In genomic region chr5:105918289-105918688, GRCm38 (mm10) we compare ENCODE assay signal across 10 mouse cellular contexts. TPM values are rescaled to one million over a fixed set of nuclear protein-coding genes. Genes with fewer than 3 reads are reported as not detected.
DNase-seq lines count a peak whose midpoint lies in the region; ATAC-seq and TF ChIP-seq lines count a peak whose summit lies in the region.
"Had no signal": no experiment of that assay in that cellular context is flagged by ENCODE, and none has a peak within 500 bp of the region (broad histone marks: within the 10 kb centered on the region; RNA-seq: fewer than 3 reads in every experiment).

No protein-coding gene starts in this region.

- WGBS in bone marrow, adult 2 months: 85% methylated on average over 6 of the region's 6 CpGs
- WGBS in neural tube, embryonic 11.5 days: 87% methylated on average over 6 of the region's 6 CpGs

- no peak for TF ChIP-seq POLR2A in bone marrow, adult 2 months (IDR thresholded peaks at IDR 0.05; ENCODE audit: borderline replicate concordance, control insufficient read depth, low read depth, low read length)

- H3K27ac ChIP-seq in layer of hippocampus, adult 2 months: no peak overlapping the region
- no peak overlapping the region for H3K27ac ChIP-seq in bone marrow, adult 2 months (ENCODE audit: control insufficient read depth, insufficient read depth, low read depth, low read length, poor library complexity)
- no peak overlapping the region for H3K27ac ChIP-seq in neural tube, embryonic 11.5 days (ENCODE audit: low read depth, low read length)
- H3K27ac ChIP-seq: midbrain, embryonic 12.5 days; stomach, embryonic 15.5 days had no signal

- H3K27me3 ChIP-seq in neural tube, embryonic 11.5 days (ENCODE audit: control insufficient read depth, insufficient read depth, low read length): no peaks in the 10 kb centered on the region
- H3K27me3 ChIP-seq: midbrain, embryonic 12.5 days; stomach, embryonic 15.5 days had no signal

- no peaks in the 10 kb centered on the region for H3K9me3 ChIP-seq in neural tube, embryonic 11.5 days (ENCODE audit: control insufficient read depth, low read length)
- H3K9me3 ChIP-seq: midbrain, embryonic 12.5 days; stomach, embryonic 15.5 days had no signal

- no peak for ATAC-seq in neural tube, embryonic 11.5 days (ENCODE audit: insufficient read depth, low FRiP score, low TSS enrichment)

- peak; percentile 71 for TF ChIP-seq CTCF in layer of hippocampus, adult 2 months (conservative IDR thresholded peaks at IDR 0.05)
- peak; percentile 62 for TF ChIP-seq CTCF in bone marrow, adult 2 months (IDR thresholded peaks at IDR 0.05; ENCODE audit: control insufficient read depth, insufficient read depth, low read length)

- H3K36me3 ChIP-seq in neural tube, embryonic 11.5 days (ENCODE audit: control insufficient read depth, insufficient read depth, low read length): peaks cover 10% of the 10 kb centered on the region

- H3K9ac ChIP-seq in neural tube, embryonic 11.5 days (ENCODE audit: low read length): no peak overlapping the region
- H3K9ac ChIP-seq: midbrain, embryonic 12.5 days; stomach, embryonic 15.5 days had no signal

- no peak overlapping the region for H3K4me3 ChIP-seq in layer of hippocampus, adult 2 months
- H3K4me3 ChIP-seq in bone marrow, adult 2 months (replicated peaks; ENCODE audit: control insufficient read depth, low read depth, low read length): no peak overlapping the region
- no peak overlapping the region for H3K4me3 ChIP-seq in neural tube, embryonic 11.5 days (ENCODE audit: low read depth, low read length)
- H3K4me3 ChIP-seq: midbrain, embryonic 12.5 days; stomach, embryonic 15.5 days had no signal

- no peaks in the 10 kb centered on the region for H3K4me1 ChIP-seq in bone marrow, adult 2 months (ENCODE audit: control insufficient read depth, insufficient read depth, low read length)
- 0 out of 2 replicates have a peak, but pooled peaks cover 3% of the 10 kb centered on the region for H3K4me1 ChIP-seq in neural tube, embryonic 11.5 days (ENCODE audit: control insufficient read depth, insufficient read depth, low read length)
- H3K4me1 ChIP-seq: stomach, embryonic 15.5 days had no signal

- no peak overlapping the region for H3K4me2 ChIP-seq in neural tube, embryonic 11.5 days (ENCODE audit: low read depth)
- H3K4me2 ChIP-seq: midbrain, embryonic 12.5 days; stomach, embryonic 15.5 days had no signal

- no peak for DNase-seq in layer of hippocampus, adult 2 months (ENCODE audit: low spot score in 2 of 2)
- DNase-seq in layer of hippocampus, postnatal 36 days: no peak
- DNase-seq in ES-CJ7 (ENCODE audit: low read depth, low spot score): peak; percentile 66
- DNase-seq in neural tube, embryonic 11.5 days (ENCODE audit: low spot score): peak; percentile 41
- DNase-seq in MN1 (ENCODE audit: low spot score): no peak
- DNase-seq in kidney, adult 11 months: no peak
- no peak for DNase-seq in frontal cortex, postnatal 36 days (ENCODE audit: low spot score in 2 of 2)

RNA-seq across cellular contexts. Expression of gene Zfp326, which starts 41.9 kb away (rescaled TPM):
- total RNA-seq in layer of hippocampus, adult 2 months (2021): 10 to 100 TPM; 37.7 to 37.9 TPM
- 10 to 100 TPM; 38.8 to 41.3 TPM for total RNA-seq in layer of hippocampus, postnatal 36 days (2021)
- 16.8 and 21.6 TPM in 2 replicates for polyA plus RNA-seq in bone marrow, adult 2 months (2011; ENCODE audit: insufficient read depth, insufficient read length, low replicate concordance, missing spikeins)
- polyA plus RNA-seq in neural tube, embryonic 11.5 days (2014; fragmentation: Nextera tagmentation; extraction: Ambion mirVana): 38.1 and 42.7 TPM in 2 replicates

Comparison
In these comparisons a context has a peak if more than half of its experiments do, and no peak if none do; other contexts are left out.
1. DNase-seq: peak in ES-CJ7 (single experiment) and neural tube, embryonic 11.5 days (single experiment); none in layer of hippocampus, adult 2 months (0 of 2), layer of hippocampus, postnatal 36 days (0 of 2), MN1 (single experiment), kidney, adult 11 months (single experiment) and frontal cortex, postnatal 36 days (0 of 2).